Mouse (Mus musculus): ENCODE measurements around the gene 2810408A11Rik.
"Not testable (repeated sequence)": the region's sequence is repeated elsewhere in the genome, so short reads cannot be mapped to it uniquely, and the experiment has no call there.

2810408A11Rik gene

DNA sequence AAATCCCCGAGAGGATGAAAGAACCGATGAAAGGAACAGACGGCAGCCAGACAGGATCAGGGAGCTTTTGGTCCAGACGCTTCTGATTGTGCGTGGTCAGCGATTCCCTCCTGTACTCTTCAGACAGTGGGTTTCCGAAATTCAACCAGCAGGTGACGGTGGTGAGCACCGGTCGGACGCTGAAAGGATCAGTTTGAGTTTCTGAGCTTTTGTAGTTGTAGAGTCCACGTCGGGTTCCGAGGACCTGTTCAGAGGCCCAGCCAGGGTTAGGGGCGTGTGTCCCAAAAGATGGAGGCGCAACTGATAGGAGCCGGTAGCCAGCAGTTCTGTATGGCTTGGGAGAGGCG is 20.3 kb downstream of the 2810408A11Rik start:
- DNase-seq: peak; percentile 77 to 86

DNA sequence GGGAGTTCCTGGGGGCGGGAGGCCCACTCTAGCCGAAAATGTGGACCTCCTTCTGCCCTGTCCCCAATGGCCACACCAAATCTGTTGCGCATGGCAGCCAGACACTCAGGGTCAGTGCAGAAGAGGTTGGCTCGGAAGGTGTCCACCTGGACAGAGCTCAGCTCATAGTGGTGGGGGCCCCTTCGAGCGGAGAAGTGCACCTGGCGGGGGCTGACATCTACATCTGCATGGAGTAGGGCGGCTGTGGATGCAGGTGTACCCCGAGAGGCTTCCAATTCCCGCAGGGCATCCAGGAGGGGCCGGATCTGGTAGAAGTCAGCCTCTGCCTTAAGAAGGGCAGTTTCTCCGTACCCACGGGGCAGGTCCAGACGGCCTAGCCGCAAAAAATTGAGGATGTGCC is 21.1 kb downstream of the 2810408A11Rik start:
- DNase-seq: no peak

DNA sequence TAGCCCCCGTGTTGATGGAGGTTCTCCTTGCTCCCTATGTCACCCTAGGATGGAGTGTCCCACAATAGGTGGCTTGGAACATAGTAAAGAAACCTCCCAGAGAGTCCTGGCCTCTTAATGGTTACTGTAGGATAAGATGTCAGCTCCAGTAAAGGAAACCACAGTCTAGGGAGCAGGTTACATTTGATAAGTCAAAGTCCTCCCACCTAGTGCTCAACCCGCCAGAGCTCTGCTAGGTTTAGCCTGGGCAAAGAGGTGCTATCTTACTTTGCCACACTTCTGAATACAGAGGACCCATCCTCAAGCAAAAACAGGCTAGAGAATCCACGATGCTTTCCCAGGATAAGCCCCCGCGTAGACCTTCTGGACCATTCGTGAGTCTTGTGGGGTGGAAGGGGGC is 21.8 kb downstream of the 2810408A11Rik start:
- DNase-seq: no peak

DNA sequence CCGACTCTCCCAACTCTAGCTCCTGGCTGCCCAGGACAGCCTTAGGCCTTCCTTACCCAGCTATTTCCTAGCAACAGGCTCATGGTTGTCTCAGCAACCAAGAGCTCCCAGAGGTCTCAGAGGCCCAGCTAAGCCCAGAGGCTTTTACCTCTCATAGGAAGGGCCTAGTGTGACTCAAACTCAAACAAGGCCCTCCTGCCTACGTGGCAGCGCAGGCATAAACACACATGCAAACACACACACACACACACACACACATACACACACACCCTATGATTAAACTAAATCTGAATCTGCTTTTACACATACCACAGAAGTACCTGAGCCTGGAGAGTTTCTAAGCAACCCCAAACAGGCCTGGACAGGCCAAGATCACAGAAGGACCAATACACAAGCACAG is 22.4 kb downstream of the 2810408A11Rik start:
- DNase-seq: no peak

DNA sequence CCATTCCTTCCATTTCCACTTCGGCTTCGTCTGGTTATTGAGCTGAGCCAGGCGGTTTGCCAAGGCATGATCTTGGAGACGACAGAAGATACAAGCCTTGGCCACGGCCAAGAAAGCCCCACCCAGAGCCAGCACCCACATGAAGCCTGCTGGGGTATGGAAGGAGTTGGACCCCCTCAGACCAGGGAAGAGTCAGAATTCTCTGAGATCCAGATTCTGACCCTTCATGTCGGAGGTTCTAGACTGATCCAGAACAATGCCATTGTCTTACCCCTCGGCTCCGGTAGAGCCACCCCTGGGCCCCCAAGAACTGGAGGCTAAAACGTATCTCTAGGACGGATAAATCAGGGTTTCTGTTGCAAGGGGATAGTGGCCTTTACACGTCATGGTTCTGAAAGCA is 22.9 kb downstream of the 2810408A11Rik start, which contains the start of gene Tmem95:
Gene Tmem95, minus strand, starts transcription at position 141 of the 400 bp plus-strand sequence.
- no peak for DNase-seq

DNA sequence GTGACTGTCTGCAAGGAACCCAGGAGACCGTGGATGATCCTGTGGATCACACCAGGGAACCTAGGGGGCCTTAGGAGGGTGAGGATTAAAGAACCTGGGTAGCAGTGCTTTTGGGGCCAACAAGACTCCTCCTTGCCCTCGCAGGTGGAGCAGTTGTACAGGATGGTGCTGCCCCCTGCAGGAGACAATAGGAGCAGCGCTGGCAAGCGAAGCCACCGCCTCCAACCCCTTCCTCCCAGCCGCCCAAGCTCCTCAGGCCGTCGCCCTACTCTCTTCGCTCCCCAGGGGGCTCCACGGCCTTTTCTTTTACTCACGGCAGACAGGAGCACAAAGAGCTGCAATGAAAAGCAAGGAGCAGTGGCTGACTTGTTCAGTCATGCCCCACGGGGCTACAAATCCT is 23.9 kb downstream of the 2810408A11Rik start:
- peak; percentile 71 to 86 for DNase-seq

DNA sequence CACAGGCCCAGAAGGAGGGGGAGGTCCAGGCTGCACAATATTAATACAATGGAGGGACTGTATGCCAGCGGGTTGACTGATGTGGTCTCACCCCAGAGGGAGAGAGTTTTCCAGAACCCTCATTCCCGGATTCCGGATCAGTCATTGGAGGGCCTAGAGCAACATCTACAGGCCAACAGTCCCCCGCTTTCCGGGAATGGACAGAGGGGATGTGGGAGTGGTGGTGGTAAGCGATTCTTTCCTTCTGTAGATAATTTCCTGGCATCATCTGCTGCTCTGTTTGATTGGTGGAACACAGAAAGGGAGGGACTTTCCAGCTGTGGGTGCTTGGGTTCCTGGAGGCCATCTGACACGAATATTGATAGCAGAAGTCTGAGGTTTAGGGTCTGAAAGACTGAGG is 24.6 kb downstream of the 2810408A11Rik start:
- DNase-seq: peak in 1 of 2 experiments; percentile 35

DNA sequence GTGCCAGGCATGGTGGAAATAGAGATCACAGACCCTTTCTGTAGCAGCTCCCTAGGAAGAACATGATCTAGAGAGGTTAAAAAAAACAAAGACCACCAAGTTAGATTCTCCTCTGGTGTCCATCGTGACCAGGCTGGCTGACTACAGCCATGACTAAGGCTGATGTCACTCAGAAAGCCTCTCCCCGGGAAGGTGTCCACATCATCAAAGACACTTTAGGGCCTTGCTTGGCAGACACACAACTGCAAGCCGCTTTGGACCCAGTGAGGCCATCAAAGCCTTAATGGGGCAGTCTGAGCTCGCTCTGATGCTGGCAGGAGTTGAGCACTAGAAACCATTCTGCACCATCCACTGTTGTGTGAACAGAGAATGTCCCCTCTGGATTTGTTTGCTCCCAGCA is 28.3 kb downstream of the 2810408A11Rik start:
- no peak for DNase-seq

DNA sequence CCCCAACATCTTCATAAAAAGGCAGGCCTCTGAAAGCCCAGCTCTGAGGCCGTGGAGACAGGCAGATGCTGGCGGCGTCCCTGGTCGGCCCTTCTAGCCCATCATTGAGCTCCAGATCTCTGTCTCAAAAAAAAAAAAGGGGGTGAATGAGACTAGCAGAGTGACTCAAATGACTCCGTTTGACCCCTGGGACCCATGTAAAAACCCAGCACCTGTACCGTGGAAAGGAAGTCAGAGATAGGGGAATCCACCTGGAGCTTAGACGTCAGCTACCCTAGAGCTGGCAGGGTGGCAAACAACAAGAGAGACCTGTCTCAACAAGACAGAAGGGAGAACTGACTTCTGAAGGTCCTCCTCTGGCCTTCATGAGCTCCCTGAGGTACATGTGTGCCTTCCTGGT is 29.0 kb downstream of the 2810408A11Rik start:
- no peak for DNase-seq

DNA sequence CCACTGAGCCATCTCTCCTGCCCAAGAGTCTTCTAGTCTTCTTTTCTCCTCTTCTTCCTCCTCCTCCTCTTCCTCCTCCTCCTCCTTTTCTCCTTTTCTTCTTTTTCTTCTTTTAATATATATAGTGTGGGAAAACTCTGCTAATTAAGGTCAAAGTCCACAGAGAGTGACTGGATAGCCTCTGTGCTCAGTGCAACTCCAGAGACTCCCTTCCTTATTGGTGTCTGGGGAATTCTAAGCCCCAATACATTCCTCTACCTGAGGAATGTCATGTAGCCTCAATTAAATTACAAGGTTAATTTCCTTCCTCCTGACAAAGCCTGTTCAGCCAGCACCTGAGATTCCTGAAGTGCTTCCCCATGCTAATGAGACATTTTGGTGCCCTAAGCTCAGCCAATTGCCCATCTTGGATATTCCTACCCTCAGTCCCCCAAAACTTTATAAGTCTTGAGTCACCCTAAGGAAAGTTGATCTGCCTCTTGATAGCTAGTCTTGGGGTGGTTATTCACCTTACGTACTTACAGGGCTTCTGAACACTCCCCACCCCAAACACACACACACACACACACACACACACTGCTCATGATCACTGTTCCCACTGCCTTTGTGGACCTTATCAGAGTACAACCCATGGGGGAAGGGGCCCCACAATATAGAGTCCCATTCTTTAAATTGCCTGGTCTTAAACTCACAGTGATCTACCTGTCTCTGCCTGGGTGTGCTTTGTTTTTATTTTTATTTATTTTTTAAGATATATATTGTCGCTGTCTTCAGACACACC is 30.3 kb downstream of the 2810408A11Rik start:
- no peak for DNase-seq

DNA sequence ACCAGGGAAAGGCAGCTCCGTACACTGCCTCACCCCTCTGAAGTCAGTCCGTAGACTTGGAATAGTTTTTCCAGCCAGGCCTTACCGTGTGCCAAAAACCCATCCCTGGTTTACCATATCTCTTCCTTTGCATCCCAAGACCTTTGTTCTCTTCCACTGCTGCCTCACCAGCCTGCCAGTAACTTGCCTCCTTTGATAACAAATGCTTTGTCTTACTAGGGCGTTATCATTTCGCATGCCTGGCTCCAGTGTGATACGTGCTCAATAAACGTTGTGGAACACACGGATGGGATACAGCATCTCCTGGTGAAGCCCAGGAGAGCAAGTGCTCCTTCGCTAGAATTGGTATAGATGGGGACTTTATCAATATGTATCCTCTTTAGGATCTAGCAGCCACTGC is 33.5 kb downstream of the 2810408A11Rik start:
- DNase-seq: no peak

DNA sequence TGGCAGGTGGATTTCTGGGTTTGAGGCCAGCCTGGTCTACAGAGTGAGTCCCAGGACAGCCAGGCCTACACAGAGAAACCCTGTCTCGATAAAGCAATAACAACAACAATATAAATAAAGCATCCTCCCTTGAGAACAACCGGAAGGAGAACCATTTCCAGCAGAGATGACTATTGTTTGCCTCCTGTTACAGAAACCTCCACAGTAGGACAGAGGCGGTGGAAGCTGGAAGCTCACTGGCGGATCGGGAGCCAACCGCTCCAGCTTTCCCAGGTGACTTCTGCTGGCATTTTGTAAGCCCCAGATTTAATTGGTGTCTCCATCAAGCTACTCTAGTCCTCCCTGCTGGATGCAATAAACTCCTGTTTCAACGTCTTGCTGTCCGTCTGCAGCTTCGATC is 35.2 kb downstream of the 2810408A11Rik start:
- no peak for DNase-seq

DNA sequence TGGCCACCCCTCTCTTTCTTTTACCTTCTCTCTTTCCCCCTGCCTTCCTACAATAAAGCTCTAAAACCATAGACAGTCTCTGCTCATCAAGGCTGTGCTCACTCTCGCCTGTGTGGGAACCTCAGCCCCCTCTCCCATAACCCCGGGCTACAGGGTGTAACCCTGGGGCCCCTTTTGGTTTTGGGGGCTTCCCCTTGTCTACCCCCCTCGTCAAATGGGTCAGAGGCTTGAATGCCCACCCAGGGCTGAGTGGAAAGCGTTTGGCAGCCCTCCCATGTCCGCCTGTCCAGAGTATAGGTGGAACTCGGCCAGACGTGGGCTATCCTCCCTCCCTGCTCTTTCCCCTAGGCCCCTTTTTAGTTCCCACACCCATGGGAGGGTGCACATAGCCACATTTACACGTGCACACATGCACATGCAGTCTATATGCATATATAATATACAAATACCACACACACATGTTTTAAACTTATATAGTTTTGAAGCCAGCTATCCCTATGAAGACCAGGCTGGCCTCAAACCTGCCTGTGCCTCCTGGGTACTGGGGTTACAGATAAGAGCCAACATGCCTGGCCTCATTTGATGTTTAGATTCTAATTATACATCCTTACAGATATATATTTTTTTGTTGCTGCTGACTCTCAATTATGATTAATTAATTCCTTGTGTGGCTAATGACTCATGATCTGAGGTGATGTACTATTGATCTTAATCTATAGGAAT is 36.5 kb downstream of the 2810408A11Rik start:
- DNase-seq: no peak

DNA sequence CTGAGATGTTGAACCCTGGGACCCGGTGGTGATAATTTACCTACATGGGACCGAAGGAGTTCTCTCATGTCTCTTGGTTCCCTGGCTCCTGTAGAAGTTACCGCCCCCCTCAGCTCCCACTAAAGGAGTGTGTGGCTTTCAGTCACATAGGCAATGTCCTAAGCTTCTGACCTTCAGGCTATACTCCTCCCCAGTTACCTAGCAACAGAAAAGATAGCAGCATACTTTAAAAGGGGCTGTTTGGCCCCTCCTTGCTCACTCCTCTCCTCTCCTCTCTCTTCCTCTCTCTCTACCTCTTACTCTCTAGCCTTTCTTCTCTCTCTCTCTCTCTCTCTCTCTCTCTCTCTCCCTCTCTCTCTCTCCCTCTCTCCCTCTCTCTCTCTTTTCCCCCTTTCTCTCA is 37.1 kb downstream of the 2810408A11Rik start:
- DNase-seq: not testable (repeated sequence)

DNA sequence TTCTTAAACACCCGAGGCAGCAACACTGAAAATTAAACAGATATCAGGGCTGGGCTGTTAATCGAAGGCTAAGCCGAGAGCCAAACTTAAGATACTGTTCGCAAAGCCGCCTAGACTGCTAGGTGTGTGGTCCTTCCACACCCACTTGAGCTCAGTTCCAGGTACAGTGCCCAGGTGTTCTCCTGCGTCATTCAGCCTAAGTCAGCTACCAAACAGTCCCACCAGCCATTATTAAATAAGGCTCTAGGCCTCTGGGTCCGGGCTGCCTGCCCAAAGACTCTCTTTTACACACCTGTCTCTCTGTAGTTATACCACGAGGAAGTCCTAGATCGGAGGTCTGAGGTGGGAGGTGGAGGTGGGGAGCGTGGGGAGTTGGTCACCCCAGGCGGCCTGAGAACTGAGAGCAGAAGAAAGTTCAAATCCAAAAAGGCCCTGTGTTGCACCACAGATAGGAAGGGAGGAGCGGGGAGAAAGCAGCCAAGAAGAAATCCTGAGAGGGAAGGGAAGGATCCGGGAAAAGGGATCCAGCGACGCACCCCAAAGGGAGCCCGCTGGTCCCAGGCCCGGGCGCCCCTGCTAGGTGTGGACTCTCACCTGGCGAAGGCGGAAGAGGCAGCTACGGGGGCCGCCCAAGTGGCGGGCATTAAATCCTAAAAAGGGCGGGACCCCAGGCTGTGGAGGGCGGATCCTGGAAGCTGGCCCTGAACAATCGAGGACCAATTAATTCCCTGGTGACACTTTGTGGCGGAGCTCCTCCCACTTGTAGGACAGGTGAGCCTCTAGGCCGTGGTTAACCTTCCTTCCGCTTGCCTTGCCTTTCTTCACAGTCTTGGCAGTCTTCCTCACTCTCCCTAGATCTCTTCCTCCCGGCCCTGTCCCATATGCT is 42.4 kb downstream of the 2810408A11Rik start, which contains the start of gene Tnk1:
Gene Tnk1, minus strand, starts transcription at position 618 of the 886 bp plus-strand sequence.
- peak; percentile 62 to 83 for DNase-seq

DNA sequence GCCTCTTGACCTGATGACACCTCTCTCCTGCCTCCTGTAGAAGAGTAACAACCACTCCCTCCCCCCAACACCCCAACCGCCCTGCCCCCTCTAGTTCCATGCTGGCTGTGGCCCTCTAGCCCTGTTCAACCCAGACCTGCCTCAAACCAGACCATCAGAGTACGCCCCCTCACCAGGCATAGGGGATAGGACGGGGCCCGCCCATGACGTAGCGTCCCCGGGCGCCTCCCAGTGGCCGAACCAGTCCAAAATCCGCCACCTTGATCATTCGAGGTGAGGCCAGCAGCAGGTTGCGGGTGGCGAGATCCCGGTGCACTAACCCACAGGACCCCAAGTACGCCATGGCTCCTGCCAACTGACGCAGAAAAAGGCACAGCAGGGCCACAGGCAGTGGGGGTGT is 45.4 kb downstream of the 2810408A11Rik start:
- peak in 1 of 2 experiments; percentile 40 for DNase-seq

DNA sequence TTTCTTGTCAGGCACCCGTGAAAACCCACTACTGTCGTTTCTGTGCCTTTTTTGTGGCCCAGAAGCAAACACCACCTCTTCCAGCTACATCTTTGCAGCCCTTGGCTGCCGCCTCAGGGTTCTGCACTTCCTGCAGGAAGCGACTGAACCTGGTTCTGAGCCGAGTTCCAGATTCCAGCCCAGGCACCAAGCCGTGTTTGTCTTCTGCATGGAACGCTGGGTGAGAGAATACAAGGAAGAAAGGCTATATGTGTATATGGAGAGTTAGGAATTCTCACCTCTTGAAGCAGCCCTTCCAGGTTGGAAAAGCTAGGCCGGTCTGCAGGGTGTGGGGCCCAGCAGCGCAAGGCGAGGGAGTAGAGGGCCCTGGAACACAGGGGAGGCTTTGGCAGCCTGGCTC is 46.1 kb downstream of the 2810408A11Rik start:
- no peak for DNase-seq

DNA sequence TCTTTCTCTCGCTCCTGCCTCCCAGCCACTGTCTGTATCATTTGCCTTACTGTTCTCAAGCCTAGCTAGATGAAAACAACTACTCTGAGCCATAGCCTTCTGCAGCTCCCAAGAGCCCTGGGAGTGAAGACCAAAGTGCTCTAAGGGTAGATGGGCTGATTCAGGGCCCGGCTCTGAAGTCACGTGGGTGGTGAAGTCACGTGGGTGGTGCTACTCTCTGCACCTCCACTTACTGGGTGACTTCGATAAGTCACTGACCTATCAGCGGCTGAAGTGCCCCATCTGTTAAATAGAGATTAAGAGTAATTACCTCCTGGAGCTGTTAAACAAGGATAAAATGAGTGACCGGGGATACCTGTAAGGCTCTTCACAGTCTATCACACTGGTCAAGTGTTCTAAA is 46.8 kb downstream of the 2810408A11Rik start:
- DNase-seq: peak in 1 of 2 experiments; percentile 50

DNA sequence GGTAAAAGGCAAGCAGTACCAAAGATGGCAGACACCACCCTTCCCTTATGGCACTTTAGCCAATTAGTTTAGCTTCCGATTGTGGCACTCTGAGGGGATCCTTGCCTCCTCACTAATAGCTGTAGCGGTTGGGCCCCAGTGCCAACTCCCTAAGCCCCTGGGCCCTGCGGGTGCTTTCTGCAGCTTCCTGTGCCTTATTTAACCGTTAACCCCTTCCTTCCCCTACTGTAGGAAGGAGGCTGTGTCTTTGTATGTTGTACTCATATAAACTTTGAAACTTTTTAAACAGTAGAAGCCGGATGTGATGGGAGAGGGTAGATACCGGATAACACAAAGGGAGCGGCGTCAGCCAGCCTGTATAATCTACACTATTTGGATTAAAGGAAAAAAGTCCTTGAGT is 50.0 kb downstream of the 2810408A11Rik start:
- DNase-seq: no peak

DNA sequence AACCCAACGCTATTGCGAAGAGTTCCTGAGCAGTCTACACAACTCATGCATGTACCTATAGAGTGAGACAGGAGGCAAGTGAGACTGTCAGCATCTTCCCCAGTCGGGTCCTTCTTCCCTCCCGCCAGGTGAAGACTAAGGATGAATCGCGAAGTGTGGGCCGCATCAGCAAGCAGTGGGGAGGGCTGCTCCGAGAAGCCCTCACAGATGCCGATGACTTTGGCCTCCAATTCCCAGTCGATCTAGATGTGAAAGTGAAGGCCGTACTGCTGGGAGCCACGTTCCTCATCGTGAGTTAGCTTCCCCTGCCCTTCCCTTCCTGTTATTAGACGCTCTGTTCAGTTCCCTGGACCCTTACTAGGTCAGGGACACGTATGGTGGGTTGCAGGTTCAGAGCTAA is 50.9 kb downstream of the 2810408A11Rik start:
- no peak for DNase-seq

DNA sequence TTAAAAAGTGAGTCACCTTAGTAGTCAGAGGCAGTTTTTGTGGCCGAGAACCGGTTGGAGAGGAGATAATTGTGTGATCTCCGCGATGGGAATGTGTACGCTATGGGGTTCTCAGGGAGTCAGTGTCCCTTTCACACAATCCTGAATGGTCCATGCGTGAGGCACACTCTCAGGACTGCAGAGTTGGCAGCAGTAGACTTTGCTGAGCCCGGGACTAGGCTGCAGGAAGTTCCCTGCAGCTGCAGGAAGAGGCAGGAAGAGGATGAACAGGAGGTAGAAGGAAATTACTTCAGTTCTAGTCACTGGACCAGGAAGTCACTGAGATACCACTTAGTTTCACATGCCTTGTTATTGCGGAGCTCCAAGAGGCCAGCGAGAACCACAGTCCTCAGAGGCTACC is 51.7 kb downstream of the 2810408A11Rik start:
- DNase-seq: no peak

DNA sequence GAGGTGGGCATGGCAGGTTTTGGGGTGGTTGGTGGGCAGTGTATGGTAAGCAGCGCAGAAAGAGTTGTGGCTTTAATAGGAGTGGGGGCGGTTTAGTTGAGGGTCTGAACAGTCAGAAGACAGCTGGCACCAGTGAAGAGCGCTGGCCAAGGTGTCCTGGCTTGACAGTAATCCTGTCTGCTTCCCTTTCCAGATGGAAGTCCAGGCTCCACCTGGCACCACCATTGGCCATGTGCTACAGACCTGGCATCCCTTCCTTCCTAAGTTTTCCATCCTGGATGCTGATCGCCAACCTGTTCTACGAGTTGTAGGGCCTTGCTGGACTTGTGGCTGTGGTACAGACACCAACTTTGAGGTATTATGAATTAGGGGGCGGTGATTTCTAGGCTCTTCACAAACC is 52.8 kb downstream of the 2810408A11Rik start:
- no peak for DNase-seq
